In the genomic region with DNA sequence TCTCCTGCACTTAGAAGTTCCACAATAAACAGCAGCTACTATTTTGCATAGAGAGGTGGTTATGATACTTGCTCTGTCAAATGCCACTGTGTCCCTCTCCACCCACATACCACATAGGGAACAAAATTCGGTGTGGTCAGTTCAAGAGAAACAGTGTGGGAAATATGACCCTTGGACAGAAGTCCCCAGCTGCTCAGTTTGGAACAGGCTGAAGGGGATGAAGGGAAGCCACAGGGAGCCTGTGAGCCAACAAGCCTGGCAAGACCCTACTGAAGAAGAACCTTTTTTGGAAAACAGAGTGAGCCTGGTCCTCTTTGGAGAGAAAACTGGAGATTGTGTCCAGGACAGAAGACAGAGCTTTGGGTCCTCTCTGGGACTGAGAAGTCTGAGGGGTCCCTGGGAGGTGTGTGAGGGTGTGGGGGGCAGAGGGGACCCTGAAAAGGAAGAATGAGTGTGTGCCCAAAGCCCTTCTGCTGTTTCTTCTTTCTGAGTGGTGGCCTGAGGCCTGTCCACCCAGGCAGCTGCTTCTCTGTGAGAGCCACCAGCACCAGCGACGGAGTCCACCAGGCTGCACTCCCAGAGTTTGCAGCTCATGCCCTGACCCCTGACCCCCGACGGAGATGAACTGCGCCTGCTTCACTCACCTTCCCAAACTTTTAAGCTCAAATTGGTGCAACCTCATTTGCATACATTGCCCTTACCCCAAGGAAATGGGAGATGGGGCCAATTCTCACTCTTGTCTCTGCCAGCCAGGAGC, we compare ENCODE assay signal across 19 mouse cellular contexts. TPM values are rescaled to one million over a fixed set of nuclear protein-coding genes. Genes with fewer than 3 reads are reported as not detected.
A peak's percentile ranks its signal among the peaks of the same experiment; 100 is the strongest.
DNase-seq lines count a peak whose midpoint lies in the region; ATAC-seq and TF ChIP-seq lines count a peak whose summit lies in the region.
"Had no signal": no experiment of that assay in that cellular context is flagged by ENCODE, and none has a peak within 500 bp of the region (broad histone marks: within the 10 kb centered on the region; RNA-seq: fewer than 3 reads in every experiment).

No protein-coding gene starts in this region.

- 79% methylated on average over 6 of the region's 6 CpGs for WGBS in heart, adult 2 months
- 66% methylated on average over 6 of the region's 6 CpGs for WGBS in lung, postnatal 0 days

- no peak for TF ChIP-seq EP300 in heart, adult 2 months (IDR thresholded peaks at IDR 0.05; ENCODE audit: insufficient read depth, low read depth, low read length)
- no peak for TF ChIP-seq EP300 in lung, postnatal 0 days (IDR thresholded peaks at IDR 0.05)

- TF ChIP-seq POLR2A in heart, adult 2 months (IDR thresholded peaks at IDR 0.05; ENCODE audit: insufficient read depth, low read depth, low read length): no peak
- TF ChIP-seq POLR2A in myocyte (IDR thresholded peaks at IDR 0.05; ENCODE audit: insufficient read length, low read depth): no peak

- H3K27ac ChIP-seq in heart, adult 2 months: no peak overlapping the region
- no peak overlapping the region for H3K27ac ChIP-seq in lung, postnatal 0 days (ENCODE audit: low read length)
- H3K27ac ChIP-seq: embryonic facial prominence, embryonic 10.5 days; embryonic facial prominence, embryonic 12.5 days; forebrain, embryonic 13.5 days; forebrain, embryonic 15.5 days had no signal

- H3K36me3 ChIP-seq in heart, adult 2 months (ENCODE audit: control insufficient read depth, insufficient read depth, low read length): no peaks in the 10 kb centered on the region
- H3K36me3 ChIP-seq in lung, postnatal 0 days (ENCODE audit: insufficient read depth, low read length): no peaks in the 10 kb centered on the region
- H3K36me3 ChIP-seq in myocyte (ENCODE audit: control insufficient read depth, insufficient read depth): no peaks in the 10 kb centered on the region
- H3K36me3 ChIP-seq: embryonic facial prominence, embryonic 10.5 days; embryonic facial prominence, embryonic 12.5 days; forebrain, embryonic 15.5 days; G1E had no signal

- no peak for TF ChIP-seq CTCF in heart, adult 2 months (IDR thresholded peaks at IDR 0.05)
- no peak for TF ChIP-seq CTCF in lung, postnatal 0 days (IDR thresholded peaks at IDR 0.05)

- no peak overlapping the region for H3K9ac ChIP-seq in heart, adult 2 months (ENCODE audit: low read depth, low read length)
- H3K9ac ChIP-seq in lung, postnatal 0 days (replicated peaks; ENCODE audit: low read depth): no peak overlapping the region
- H3K9ac ChIP-seq: embryonic facial prominence, embryonic 12.5 days; forebrain, embryonic 13.5 days; forebrain, embryonic 15.5 days had no signal

- no peak for ATAC-seq in lung, postnatal 0 days
- ATAC-seq: activated CD4-positive, CD25-positive, alpha-beta regulatory T cell, adult 4 months; CD4-positive, CD25-positive, alpha-beta regulatory T cell, adult 4 months; forebrain, embryonic 13.5 days; forebrain, embryonic 15.5 days; Patski had no signal

- H3K4me2 ChIP-seq in lung, postnatal 0 days (replicated peaks; ENCODE audit: low read depth, low read length): no peak overlapping the region
- peak overlapping the region; percentile 43 for H3K4me2 ChIP-seq in myocyte (ENCODE audit: low read depth)
- H3K4me2 ChIP-seq: embryonic facial prominence, embryonic 12.5 days; forebrain, embryonic 13.5 days; forebrain, embryonic 15.5 days had no signal

- no peaks in the 10 kb centered on the region for H3K4me1 ChIP-seq in heart, adult 2 months (ENCODE audit: control insufficient read depth, insufficient read depth, low read length)
- no peaks in the 10 kb centered on the region for H3K4me1 ChIP-seq in lung, postnatal 0 days (ENCODE audit: insufficient read depth, low read depth, low read length)
- H3K4me1 ChIP-seq: embryonic facial prominence, embryonic 12.5 days; forebrain, embryonic 13.5 days; forebrain, embryonic 15.5 days had no signal

- H3ac ChIP-seq in myocyte (ENCODE audit: control insufficient read depth, insufficient read length): no peak overlapping the region

- H3K27me3 ChIP-seq in heart, adult 2 months (ENCODE audit: control insufficient read depth, insufficient read depth, low read length): no peaks in the 10 kb centered on the region
- H3K27me3 ChIP-seq in lung, postnatal 0 days (replicated peaks; ENCODE audit: insufficient read depth, low read length): no peaks in the 10 kb centered on the region
- H3K27me3 ChIP-seq in myocyte (ENCODE audit: control insufficient read depth, insufficient read depth, insufficient read length): no peaks in the 10 kb centered on the region
- H3K27me3 ChIP-seq: CH12.LX; embryonic facial prominence, embryonic 12.5 days; forebrain, embryonic 15.5 days; Patski had no signal

- peak; percentile 82 for DNase-seq in heart, adult 11 months
- no peak for DNase-seq in heart, adult 2 months
- DNase-seq in lung, postnatal 10 days: peak; percentile 15
- DNase-seq in lung, postnatal 0 days (ENCODE audit: low spot score): no peak
- DNase-seq: adrenal gland, adult 8-10 months; adrenal gland, postnatal 36 days; cerebellum, postnatal 25 days had no signal

- H3K9me3 ChIP-seq in lung, postnatal 0 days (ENCODE audit: low read length): no peaks in the 10 kb centered on the region
- H3K9me3 ChIP-seq: embryonic facial prominence, embryonic 10.5 days; embryonic facial prominence, embryonic 12.5 days; forebrain, embryonic 13.5 days; forebrain, embryonic 15.5 days had no signal

- H3K79me2 ChIP-seq in heart, adult 2 months (replicated peaks; ENCODE audit: control insufficient read depth, insufficient read depth, low read length): no peaks in the 10 kb centered on the region
- H3K79me2 ChIP-seq in myocyte (ENCODE audit: control insufficient read depth, insufficient read depth): no peaks in the 10 kb centered on the region

- H3K4me3 ChIP-seq in heart, adult 2 months: no peak overlapping the region
- no peak overlapping the region for H3K4me3 ChIP-seq in lung, postnatal 0 days (ENCODE audit: low read depth, low read length)
- H3K4me3 ChIP-seq in myocyte: no peak overlapping the region
- H3K4me3 ChIP-seq: embryonic facial prominence, embryonic 10.5 days; embryonic facial prominence, embryonic 12.5 days; forebrain, embryonic 13.5 days; forebrain, embryonic 15.5 days had no signal

- intact Hi-C loops in heart, adult 2 months (cut with DNase I): no loop called here

TF ChIP-seq in myocyte, 11 proteins besides CTCF, POLR2A, EP300 and RAD21:
- TF ChIP-seq TCF12 (IDR thresholded peaks at IDR 0.05; ENCODE audit: insufficient read depth, poor library complexity, severe bottlenecking) (peak; percentile 54), MYOD1 (IDR thresholded peaks at IDR 0.05; ENCODE audit: control insufficient read depth in 1 of 3, insufficient read length in 2 of 3, low read depth in 2 of 3) (peak in 2 of 3 experiments; percentile 19 to 55), CEBPB (IDR thresholded peaks at IDR 0.05; ENCODE audit: insufficient read depth, poor library complexity, severe bottlenecking) (no peak), POLR2AphosphoS2 (IDR thresholded peaks at IDR 0.05; ENCODE audit: insufficient read length, low read depth) (no peak), E2F4 (IDR thresholded peaks at IDR 0.05; ENCODE audit: insufficient read depth) (no peak), USF1 (IDR thresholded peaks at IDR 0.05; ENCODE audit: low read depth) (no peak), TCF3 (IDR thresholded peaks at IDR 0.05; ENCODE audit: insufficient read length, low read depth) (no peak), MYOG (IDR thresholded peaks at IDR 0.05; ENCODE audit: control insufficient read depth in 1 of 3, insufficient read depth in 1 of 3, insufficient read length in 2 of 3, low read depth in 2 of 3) (peak in 2 of 3 experiments; percentile 5 to 71), MAX (IDR thresholded peaks at IDR 0.05; ENCODE audit: low read depth) (no peak)
TF ChIP-seq in myocyte: peak in this region for 3.

RNA-seq across cellular contexts. Expression of a gene that starts 47.5 kb away (rescaled TPM):
- under 1 TPM in 1 of 2 experiments, not detected in 1; 0.16 TPM for total RNA-seq in heart, adult 2 months (2021)
- polyA plus RNA-seq in heart, adult 2 months (2012; rRNA removed): 0.21 and 0.23 TPM in 2 replicates
- 0.11 and 0.17 TPM in 2 replicates for polyA plus RNA-seq in lung, postnatal 0 days (2015; fragmentation: Nextera tagmentation; extraction: Ambion mirVana)
- polyA plus RNA-seq in myocyte (2012; fragmentation: generic; extraction: Trizol): 0.02 TPM
- total RNA-seq: adrenal gland, adult 18-20 months; adrenal gland, postnatal 14 days; CH12.LX; G1E had no signal
- polyA plus RNA-seq: activated CD4-positive, CD25-positive, alpha-beta regulatory T cell, adult 4 months; embryonic facial prominence, embryonic 10.5 days; G1E; Patski had no signal

Comparison
In these comparisons a context has a peak if more than half of its experiments do, and no peak if none do; other contexts are left out.
1. DNase-seq: peak in heart, adult 11 months (single experiment) and lung, postnatal 10 days (single experiment); none in heart, adult 2 months (0 of 2) and lung, postnatal 0 days (single experiment).